Mouse (Mus musculus) olfactory bulb, adult 2 months (tissue): ENCODE measurements around the gene Grin3a.

Source experiments
- CTCF ChIP-seq: fragments of 200-500 bp; IDR thresholded peaks from 2 replicates; pipeline ENCODE4 v1.5.1; 2012; ENCODE audit warnings: low read depth, mild to moderate bottlenecking, low read length, moderate library complexity; ENCODE audit not compliant: insufficient read depth
- POLR2A ChIP-seq: fragments of 200-500 bp; IDR thresholded peaks from 2 replicates; pipeline ENCODE4 v1.6.1; 2012; ENCODE audit warnings: mild to moderate bottlenecking, low read depth, low read length, moderate library complexity; ENCODE audit not compliant: insufficient read depth

GRCm38 (mm10) chr4:49681812-49682211, 163.7 kb downstream of the Grin3a start, which contains the start of gene Ppp3r2:
- TF ChIP-seq CTCF (no peak), POLR2A (no peak)
